Mouse (Mus musculus) heart, postnatal 0 days (tissue): Measurements from ENCODE around the gene Syt2.

Source experiments
- CTCF ChIP-seq: IDR thresholded peaks from 2 replicates; pipeline ENCODE4 v1.5.1; 2016; ENCODE audit warnings: antibody characterized with exemption, control low read depth, low read depth
- EP300 ChIP-seq: IDR thresholded peaks from 2 replicates; pipeline ENCODE4 v1.6.1; 2016; ENCODE audit warnings: antibody characterized with exemption, low read depth

GRCm38 (mm10) chr1:134788096-134788495 lies 141.6 kb downstream of the Syt2 start:
- TF ChIP-seq CTCF = no peak
- no peak; the same call in 1 of the 2 replicates for TF ChIP-seq EP300
